Mouse (Mus musculus): ENCODE data around the gene Iqcd. TPM values are rescaled to one million over a fixed set of nuclear protein-coding genes. Genes with fewer than 3 reads are reported as not detected.

Iqcd gene
- polyA plus RNA-seq, 1 experiment: 2.1 TPM

- no peak for DNase-seq
- TF ChIP-seq POLR2A (IDR thresholded peaks at IDR 0.05; ENCODE audit: low read depth, low read length) (no peak), CTCF (conservative IDR thresholded peaks at IDR 0.05; ENCODE audit: insufficient read depth, insufficient read length, low read depth, low read length) (no peak)
- WGBS: 76% methylated on average over 7 of the region's 7 CpGs
- H3K36me3 ChIP-seq (ENCODE audit: control insufficient read depth, insufficient read depth, low read length): no peaks in the 10 kb centered on the region
- no peak overlapping the region for H3K27ac ChIP-seq (ENCODE audit: insufficient read depth, low read depth, low read length)
- peaks cover 5% of the 10 kb centered on the region for H3K4me1 ChIP-seq (ENCODE audit: control insufficient read depth, insufficient read depth, low read length)
- no peaks in the 10 kb centered on the region for H3K27me3 ChIP-seq (replicated peaks; ENCODE audit: control insufficient read depth, insufficient read depth, low read length)
- no peak overlapping the region for H3K4me3 ChIP-seq (ENCODE audit: insufficient read depth, low read depth, low read length)
These were observed 14.7 kb downstream of the Iqcd start for GRCm38 (mm10) chr5:120603515-120603914.

DNA sequence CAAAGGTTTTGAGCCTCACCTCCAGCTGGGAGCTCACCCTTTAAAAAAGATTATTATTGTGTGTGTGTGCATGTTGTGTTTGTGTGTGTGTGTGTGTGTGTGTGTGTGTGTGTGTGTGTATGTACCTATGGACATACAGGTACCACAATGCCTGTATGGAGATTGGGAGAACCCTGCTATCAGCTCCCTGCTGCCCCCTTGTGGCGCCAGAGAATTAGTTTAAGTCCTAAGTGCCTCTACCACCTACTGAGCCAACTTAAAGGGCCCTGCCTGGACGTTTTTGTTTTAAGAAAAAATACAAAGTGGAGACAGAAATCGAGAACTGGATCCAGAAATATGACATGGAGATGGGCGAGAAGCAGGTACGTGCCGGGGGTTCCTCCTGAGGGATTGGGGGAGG lies 16.0 kb downstream of the Iqcd start:
- 7% methylated on average over 6 of the region's 6 CpGs for WGBS
- no peak for TF ChIP-seq POLR2A (IDR thresholded peaks at IDR 0.05; ENCODE audit: low read depth, low read length)
- TF ChIP-seq CTCF (conservative IDR thresholded peaks at IDR 0.05; ENCODE audit: insufficient read depth, insufficient read length, low read depth, low read length): peak; percentile 79
- Histone ChIP-seq H3K36me3 (ENCODE audit: control insufficient read depth, insufficient read depth, low read length) (no peaks in the 10 kb centered on the region), H3K4me1 (ENCODE audit: control insufficient read depth, insufficient read depth, low read length) (peaks cover 5% of the 10 kb centered on the region), H3K27me3 (replicated peaks; ENCODE audit: control insufficient read depth, insufficient read depth, low read length) (no peaks in the 10 kb centered on the region), H3K27ac (ENCODE audit: insufficient read depth, low read depth, low read length) (no peak overlapping the region), H3K4me3 (ENCODE audit: insufficient read depth, low read depth, low read length) (no peak overlapping the region)
- peak; percentile 90 for DNase-seq

DNA sequence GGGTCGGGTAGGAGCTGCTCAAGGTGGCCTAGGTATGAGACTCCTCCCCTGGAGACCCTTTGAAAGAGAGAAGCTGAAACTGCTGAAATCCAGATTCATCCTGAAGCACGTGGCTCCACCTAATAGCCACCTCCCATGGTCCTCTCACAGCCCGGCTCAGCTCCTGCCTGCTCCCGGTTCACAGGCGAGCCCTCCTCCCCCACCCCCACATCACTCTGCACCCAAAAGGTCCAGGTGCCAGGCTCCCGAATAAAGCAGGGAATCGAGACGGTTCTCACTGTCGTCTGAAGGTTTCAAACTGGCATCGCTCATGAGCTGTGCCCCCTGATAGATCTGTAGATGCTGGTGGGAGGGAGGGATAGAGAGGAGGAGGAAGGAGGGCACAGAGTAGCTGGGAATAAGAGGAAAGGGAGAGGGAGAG lies 16.4 kb downstream of the Iqcd start:
- H3K27ac ChIP-seq (ENCODE audit: insufficient read depth, low read depth, low read length): no peak overlapping the region
- WGBS: 6% methylated on average over 10 of the region's 10 CpGs
- TF ChIP-seq CTCF (conservative IDR thresholded peaks at IDR 0.05; ENCODE audit: insufficient read depth, insufficient read length, low read depth, low read length) (no peak), POLR2A (IDR thresholded peaks at IDR 0.05; ENCODE audit: low read depth, low read length) (no peak)
- no peak for DNase-seq
- peak overlapping the region; percentile 23; the same call in 1 of the 2 replicates for H3K4me3 ChIP-seq (ENCODE audit: insufficient read depth, low read depth, low read length)
- H3K36me3 ChIP-seq (ENCODE audit: control insufficient read depth, insufficient read depth, low read length): no peaks in the 10 kb centered on the region
- no peaks in the 10 kb centered on the region for H3K27me3 ChIP-seq (replicated peaks; ENCODE audit: control insufficient read depth, insufficient read depth, low read length)
- peaks cover 5% of the 10 kb centered on the region for H3K4me1 ChIP-seq (ENCODE audit: control insufficient read depth, insufficient read depth, low read length)

- no peaks in the 10 kb centered on the region for H3K27me3 ChIP-seq (replicated peaks; ENCODE audit: control insufficient read depth, insufficient read depth, low read length)
- TF ChIP-seq POLR2A (IDR thresholded peaks at IDR 0.05; ENCODE audit: low read depth, low read length) (no peak), CTCF (conservative IDR thresholded peaks at IDR 0.05; ENCODE audit: insufficient read depth, insufficient read length, low read depth, low read length) (peak; percentile 92)
- peak; percentile 91 for DNase-seq
- H3K4me1 ChIP-seq (ENCODE audit: control insufficient read depth, insufficient read depth, low read length): peaks cover 5% of the 10 kb centered on the region
- no peak overlapping the region for H3K4me3 ChIP-seq (ENCODE audit: insufficient read depth, low read depth, low read length)
- H3K36me3 ChIP-seq (ENCODE audit: control insufficient read depth, insufficient read depth, low read length): no peaks in the 10 kb centered on the region
- WGBS: under 1% methylated on average over 8 of the region's 8 CpGs
- H3K27ac ChIP-seq (ENCODE audit: insufficient read depth, low read depth, low read length): no peak overlapping the region
These were observed 16.9 kb downstream of the Iqcd start for GRCm38 (mm10) chr5:120605688-120606087.

DNA sequence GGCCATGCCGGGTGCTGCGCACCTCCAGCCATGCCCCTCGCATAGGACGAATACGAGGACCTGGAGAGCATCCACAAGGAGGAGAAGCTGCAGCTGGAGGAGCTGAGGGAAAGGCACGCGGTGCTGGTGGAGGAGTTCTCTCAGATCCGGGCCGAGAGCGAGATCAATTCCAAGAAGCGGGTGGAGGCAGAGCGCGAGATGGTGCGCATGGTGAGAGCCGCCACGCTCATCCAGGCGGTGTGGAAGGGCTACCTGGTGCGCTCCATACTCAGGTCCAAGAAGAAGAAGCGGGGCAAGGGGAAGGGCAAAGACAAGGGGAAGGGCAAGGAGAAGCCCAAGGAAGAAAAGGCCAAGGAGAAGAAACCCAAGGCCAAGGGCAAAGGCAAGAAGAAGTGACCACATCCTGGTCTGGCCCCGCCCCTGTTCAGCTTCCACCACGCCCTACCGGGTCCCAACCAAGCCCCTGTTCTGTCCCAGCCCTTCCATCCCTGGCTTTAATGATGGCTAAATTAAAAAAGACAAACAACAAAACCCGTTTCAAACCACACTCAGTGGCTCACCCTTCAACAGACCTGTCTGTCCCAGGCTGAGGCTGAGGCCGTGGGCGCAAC lies 17.9 kb downstream of the Iqcd start:
- no peaks in the 10 kb centered on the region for H3K27me3 ChIP-seq (replicated peaks; ENCODE audit: control insufficient read depth, insufficient read depth, low read length)
- no peaks in the 10 kb centered on the region for H3K36me3 ChIP-seq (ENCODE audit: control insufficient read depth, insufficient read depth, low read length)
- H3K27ac ChIP-seq (ENCODE audit: insufficient read depth, low read depth, low read length): no peak overlapping the region
- no peak overlapping the region for H3K4me3 ChIP-seq (ENCODE audit: insufficient read depth, low read depth, low read length)
- WGBS: 82% methylated on average over 25 of the region's 25 CpGs
- DNase-seq: no peak
- H3K4me1 ChIP-seq (ENCODE audit: control insufficient read depth, insufficient read depth, low read length): peaks cover 14% of the 10 kb centered on the region
- no peak for TF ChIP-seq POLR2A (IDR thresholded peaks at IDR 0.05; ENCODE audit: low read depth, low read length)
- no peak for TF ChIP-seq CTCF (conservative IDR thresholded peaks at IDR 0.05; ENCODE audit: insufficient read depth, insufficient read length, low read depth, low read length)

DNA sequence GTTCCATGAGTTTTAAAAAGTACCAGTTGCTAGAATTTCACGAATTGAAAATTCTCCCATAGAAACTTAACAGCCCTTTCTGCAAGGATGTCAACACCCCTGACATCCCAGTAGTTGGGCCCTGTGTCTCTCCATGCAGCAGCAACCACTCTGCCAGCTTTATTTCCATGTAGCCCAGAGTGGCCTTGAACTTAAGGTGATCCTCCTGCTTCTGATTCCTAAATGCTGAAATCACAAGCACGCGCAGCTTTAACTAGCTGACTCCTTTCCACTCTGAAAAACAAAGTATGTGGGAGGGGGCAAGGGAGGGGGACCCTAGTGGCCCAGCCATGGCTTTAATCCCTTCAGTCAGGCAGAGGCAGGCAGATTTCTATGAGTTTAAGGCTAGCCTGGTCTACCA lies 18.5 kb downstream of the Iqcd start:
- Histone ChIP-seq H3K36me3 (ENCODE audit: control insufficient read depth, insufficient read depth, low read length) (no peaks in the 10 kb centered on the region), H3K27ac (ENCODE audit: insufficient read depth, low read depth, low read length) (no peak overlapping the region), H3K4me1 (ENCODE audit: control insufficient read depth, insufficient read depth, low read length) (peaks cover 14% of the 10 kb centered on the region), H3K27me3 (replicated peaks; ENCODE audit: control insufficient read depth, insufficient read depth, low read length) (no peaks in the 10 kb centered on the region), H3K4me3 (ENCODE audit: insufficient read depth, low read depth, low read length) (no peak overlapping the region)
- TF ChIP-seq POLR2A (IDR thresholded peaks at IDR 0.05; ENCODE audit: low read depth, low read length) (no peak), CTCF (conservative IDR thresholded peaks at IDR 0.05; ENCODE audit: insufficient read depth, insufficient read length, low read depth, low read length) (no peak)
- no peak for DNase-seq
- 88% methylated on average over 3 of the region's 3 CpGs for WGBS

DNA sequence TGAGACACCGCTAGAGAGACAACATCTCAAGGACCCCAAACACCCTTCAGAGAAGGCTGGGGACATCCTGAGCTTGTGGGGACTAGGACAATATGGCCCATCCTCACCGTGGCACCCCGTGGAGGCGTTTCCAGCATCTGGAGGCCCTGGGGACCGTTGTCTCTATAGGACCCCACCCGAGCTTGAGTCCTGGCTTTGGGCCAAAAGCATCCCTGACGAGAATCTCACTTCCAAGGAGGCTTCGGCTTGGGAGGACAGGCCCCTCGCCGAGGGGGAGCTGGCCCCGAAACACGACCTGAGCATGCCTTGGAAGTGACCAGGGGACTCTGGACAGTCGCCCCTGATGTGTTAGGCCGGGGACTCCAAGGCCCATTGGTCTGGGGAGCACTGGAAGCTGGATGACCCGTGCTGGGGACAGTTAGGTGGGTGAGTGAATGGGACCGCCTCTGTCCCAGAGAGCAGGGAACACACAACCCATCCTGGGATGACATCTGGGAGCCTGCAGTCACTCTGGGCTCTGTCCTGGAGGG lies 20.5 kb downstream of the Iqcd start:
- no peak for TF ChIP-seq POLR2A (IDR thresholded peaks at IDR 0.05; ENCODE audit: low read depth, low read length)
- TF ChIP-seq CTCF (conservative IDR thresholded peaks at IDR 0.05; ENCODE audit: insufficient read depth, insufficient read length, low read depth, low read length): no peak
- Histone ChIP-seq H3K27ac (ENCODE audit: insufficient read depth, low read depth, low read length) (no peak overlapping the region), H3K27me3 (replicated peaks; ENCODE audit: control insufficient read depth, insufficient read depth, low read length) (no peaks in the 10 kb centered on the region), H3K36me3 (ENCODE audit: control insufficient read depth, insufficient read depth, low read length) (no peaks in the 10 kb centered on the region), H3K4me3 (ENCODE audit: insufficient read depth, low read depth, low read length) (no peak overlapping the region), H3K4me1 (ENCODE audit: control insufficient read depth, insufficient read depth, low read length) (peaks cover 14% of the 10 kb centered on the region)
- WGBS: 84% methylated on average over 16 of the region's 16 CpGs
- no peak for DNase-seq
